Mouse (Mus musculus) ovary, adult 18-20 months (tissue): ENCODE results near the gene Cbr4.

ENCODE experiments used
- DNase-seq: peaks from one replicate; pipeline ENCODE4 v3.0.0; 2022; ENCODE audit warnings: low spot score, mixed read lengths

Gene Cbr4

DNA sequence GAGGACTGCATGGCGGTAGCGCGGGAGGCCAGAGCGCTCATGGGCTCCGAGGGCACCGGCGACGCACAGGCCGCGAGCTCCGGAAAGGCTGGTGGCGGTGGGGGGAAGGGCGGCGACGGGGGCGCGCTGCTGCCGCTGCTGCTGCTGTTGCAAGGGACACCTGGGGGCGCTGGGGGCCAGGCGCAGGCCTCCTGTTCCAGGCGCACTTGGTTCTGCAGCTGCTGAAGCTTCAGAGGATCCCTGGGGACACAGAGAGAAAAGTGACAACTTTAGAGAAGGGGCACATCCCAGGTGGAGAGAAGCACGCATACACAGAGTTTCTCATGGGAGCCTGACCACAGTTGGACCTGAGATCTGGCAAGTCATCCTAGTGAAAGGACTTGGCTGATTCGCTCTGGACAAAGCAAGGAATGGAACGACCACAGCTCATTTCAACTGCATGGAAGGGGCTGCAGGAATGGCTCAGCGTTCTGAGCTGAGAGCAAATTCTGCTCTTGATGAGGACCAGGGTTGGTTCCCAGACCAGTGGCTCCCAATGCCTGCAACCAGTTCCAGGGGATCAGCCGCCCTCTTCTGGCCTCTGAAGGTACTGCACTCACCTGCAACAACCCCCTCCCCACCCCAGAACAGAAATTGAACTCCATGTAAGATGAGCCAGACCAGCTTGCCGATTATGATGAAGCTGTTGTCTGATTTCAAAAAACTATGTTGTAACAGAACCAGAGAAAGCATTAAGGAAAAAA is 62.6 kb downstream of the Cbr4 start:
- DNase-seq: no peak

DNA sequence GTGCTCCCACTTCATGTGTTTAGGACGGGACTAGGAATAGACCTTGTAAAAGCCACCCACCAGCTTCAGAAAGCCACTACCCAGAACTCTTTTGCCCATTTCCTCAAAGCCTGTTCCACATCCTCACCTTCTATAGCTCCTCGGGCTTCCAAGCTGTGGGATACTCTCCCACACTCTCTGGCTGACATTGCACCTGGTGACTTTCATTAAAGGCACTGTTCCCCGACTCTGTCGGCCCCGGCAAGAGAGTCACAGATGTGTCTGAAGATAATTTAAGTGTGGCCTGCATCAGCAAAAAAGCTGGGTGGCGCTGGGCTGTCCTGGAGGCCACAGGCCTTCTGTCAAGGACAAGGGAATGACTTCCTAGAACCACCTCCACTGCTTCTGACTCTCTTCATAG is 64.7 kb downstream of the Cbr4 start:
- DNase-seq: no peak

DNA sequence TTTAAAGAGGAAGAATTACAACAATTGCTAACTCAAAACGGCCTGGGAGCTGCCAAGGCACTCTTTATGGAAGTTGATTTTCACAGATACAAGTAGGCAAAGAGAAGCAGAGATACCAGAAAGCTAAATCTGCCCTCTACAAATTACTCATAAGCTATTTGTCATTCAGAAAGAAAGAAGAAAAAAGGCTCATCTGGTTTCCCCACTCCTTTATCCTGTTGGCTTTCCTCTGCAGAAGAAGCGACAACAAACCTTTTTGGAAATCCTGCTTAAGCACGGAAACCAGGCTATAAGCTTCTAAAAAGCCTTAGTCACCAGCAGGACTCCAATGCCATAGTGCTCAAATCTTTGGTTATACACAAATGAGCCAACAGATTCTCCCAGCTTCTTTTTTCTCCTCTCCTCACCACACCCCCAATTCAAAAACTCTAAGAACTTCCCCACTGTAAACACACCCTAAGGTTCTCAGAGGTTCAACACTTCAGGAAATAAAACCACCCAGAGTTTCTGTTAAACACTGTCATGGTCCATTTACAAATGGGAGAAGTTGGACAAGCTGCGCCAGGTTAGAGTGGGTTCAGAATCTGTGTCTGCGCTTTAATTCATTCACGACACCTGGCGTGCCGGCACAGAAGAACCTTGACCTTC is 65.3 kb downstream of the Cbr4 start:
- DNase-seq: no peak

DNA sequence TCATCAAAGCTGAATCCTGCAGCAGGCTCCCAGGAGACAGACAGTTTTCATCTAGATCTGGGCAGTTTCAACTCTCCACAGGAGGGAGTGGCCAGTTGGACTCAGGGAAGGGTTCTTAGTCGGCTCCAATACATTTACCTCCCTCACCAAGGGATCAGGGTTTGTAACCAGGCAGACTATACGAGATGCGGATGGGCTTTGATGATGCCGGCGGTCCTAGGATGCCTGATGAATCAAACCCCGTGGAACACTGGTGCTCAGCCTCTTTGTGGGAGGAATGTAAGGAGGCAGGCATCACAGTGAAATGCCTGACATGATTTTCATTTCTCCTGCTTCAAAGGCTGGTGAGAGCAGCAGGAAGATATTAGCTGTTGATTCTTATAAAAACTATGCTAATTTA is 67.8 kb downstream of the Cbr4 start:
- no peak for DNase-seq

DNA sequence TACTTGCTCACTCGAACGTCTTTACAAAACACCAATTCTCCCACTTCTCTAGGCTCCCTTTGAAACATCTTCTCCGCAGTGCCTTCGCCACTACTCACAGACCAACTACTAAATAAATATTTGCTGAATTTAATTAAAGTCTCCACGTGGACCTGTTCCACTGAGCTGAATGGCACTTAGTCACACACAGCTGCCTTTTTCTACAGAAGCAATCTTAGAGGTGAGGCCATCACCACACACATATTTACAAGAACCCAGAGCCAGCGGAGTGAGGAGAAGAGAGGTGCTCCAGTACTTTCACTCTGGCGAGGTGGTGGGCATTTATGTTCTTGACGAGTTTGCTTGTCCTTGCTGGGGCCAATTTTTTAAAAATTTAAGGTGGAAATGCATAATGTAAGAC is 68.7 kb downstream of the Cbr4 start:
- no peak for DNase-seq
